Mouse (Mus musculus) inflammation-experienced regulatory T-cells (primary cell): ENCODE results near the gene Trpm5. TPM values are rescaled to one million over a fixed set of nuclear protein-coding genes. Genes with fewer than 3 reads are reported as not detected.

Experiments
- polyA plus RNA-seq, 2 experiments: library from polyadenylated mRNA; unstranded; fragments of 100-300 nt; shearing (Covaris generic); gene quantifications; one replicate each; pipeline ENCODE4 v1.2.1; 2017

The Trpm5 gene
- polyA plus RNA-seq = under 1 TPM; 0.34 to 0.72 TPM

GRCm38 (mm10) chr7:143094592-143095553 lies at the start of gene Trpm5:
Gene Trpm5, minus strand, starts transcription at chr7:143094642.

GRCm38 (mm10) chr7:143106062-143106461 lies 11.6 kb upstream of the Trpm5 start, which contains the start of gene Kcnq1:
Gene Kcnq1, plus strand, starts transcription at chr7:143106362.

DNA sequence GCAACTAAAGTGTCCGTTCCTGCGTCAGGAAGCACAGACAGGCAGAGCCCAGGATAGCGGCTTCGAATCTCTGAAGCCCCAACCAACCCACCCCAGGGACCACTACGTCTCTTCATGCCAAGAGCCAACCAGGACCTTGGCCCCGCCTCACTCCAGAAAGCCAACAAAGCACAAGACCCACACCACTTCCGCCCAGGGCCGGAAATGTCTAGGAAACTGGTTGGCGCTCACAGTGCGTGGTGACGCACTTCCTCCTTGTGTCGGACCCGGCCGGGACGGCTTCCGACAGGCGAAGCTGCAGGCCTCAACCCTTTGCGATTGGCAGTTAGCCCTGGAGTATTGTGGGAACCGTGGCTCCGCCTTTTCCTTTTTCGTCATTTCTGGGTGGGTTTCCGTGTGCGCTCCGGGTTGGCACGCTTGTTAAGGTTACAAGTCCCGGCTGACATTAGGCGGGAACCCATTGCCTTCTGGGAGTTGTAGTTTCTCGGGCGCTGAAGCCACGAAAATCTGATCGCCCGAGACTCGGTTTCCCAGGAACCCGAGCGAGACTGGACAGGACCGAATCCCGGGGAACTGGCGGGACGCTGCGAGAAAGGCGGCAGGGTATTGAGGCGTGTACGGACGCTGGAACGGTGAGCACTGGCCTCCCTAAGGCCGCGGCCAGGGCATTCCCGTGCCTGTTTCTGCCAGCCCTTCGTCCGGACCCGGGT lies 25.4 kb downstream of the Trpm5 start, which contains the start of gene Tssc4:
TSS of gene Tssc4 (plus strand) at position 368 of the 710 bp plus-strand sequence.

DNA sequence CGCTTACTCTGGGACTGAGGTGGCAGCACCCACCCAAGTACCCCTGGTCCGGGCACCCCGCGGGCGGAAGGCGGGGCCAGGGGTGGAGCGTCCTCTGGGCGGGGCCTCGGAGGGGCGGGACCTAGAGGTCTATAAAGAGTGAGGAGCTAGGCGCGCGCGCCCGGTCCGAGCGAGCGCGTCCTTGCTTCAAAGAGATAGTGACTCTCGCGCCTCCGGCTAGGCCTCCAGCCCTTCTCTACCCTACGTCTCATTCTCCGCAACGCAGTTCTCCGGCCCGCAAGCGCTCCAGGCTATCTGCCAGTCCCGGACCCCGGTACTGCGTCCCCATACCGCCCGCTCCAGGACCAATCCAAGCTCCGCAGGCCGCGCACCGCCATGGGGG lies 41.8 kb downstream of the Trpm5 start, which contains the start of gene Cd81:
TSS of gene Cd81 (plus strand) at position 114 of the 382 bp plus-strand sequence.

Other genes starting within 250 kb of the Trpm5 start
- not detected for gene Th, start 163.5 kb downstream of the Trpm5 start, polyA plus RNA-seq
- 1 to 10 TPM in 1 of 2 experiments, not detected in 1; 1.7 TPM for gene Ascl2, start 125.4 kb downstream of the Trpm5 start, polyA plus RNA-seq
- gene Tspan32, start 89.6 kb downstream of the Trpm5 start, polyA plus RNA-seq = 100 to 1,000 TPM; 427 to 525 TPM
- gene Cd81, start 41.9 kb downstream of the Trpm5 start, polyA plus RNA-seq = 100 to 1,000 TPM in 1 of 2 experiments, 10 to 100 TPM in 1; 99.7 to 237 TPM
- gene Tssc4, start 25.4 kb downstream of the Trpm5 start, polyA plus RNA-seq = 10 to 100 TPM; 40.6 to 41.4 TPM
- not detected for gene Kcnq1, start 11.7 kb upstream of the Trpm5 start, polyA plus RNA-seq